Mouse (Mus musculus): ENCODE data around the gene Rnf44. TPM values are rescaled to one million over a fixed set of nuclear protein-coding genes. Genes with fewer than 3 reads are reported as not detected.

Rnf44 gene
- polyA plus RNA-seq, 2 experiments = 25.3 to 26.5 TPM

DNA sequence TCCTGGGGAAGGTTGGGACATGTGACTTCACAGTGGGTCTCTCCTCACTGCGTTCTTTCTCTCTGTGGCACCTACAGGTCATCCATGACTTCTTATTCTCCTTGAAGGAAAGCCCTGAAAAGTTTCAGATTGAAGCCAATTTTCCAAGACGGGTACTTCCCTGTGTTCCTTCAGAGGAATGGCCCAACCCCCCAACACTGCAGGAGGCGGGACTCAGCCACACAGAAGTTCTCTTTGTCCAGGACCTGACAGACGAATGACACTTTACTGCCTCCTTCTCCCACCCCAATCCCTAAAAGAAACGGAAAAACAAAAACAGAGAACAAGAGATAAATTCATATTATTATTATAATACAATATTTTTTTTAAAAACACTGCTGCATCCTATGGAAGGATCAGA is 32.8 kb downstream of the Rnf44 start:
- DNase-seq (ENCODE audit: low read depth in 3 of 3, low spot score in 3 of 3) = no peak
- 78% methylated on average over 5 of the region's 5 CpGs for WGBS (ENCODE audit: insufficient replicate concordance)
- no peaks in the 10 kb centered on the region for H3K9me3 ChIP-seq (ENCODE audit: control insufficient read depth, low read length)
- ATAC-seq (ENCODE audit: insufficient read depth) = no peak
- no peak overlapping the region for H3K4me3 ChIP-seq (ENCODE audit: insufficient read depth in 1 of 2, low read depth in 2 of 2, low read length in 2 of 2)
- TF ChIP-seq EP300 (IDR thresholded peaks at IDR 0.05; ENCODE audit: low read depth) (no peak), CTCF (IDR thresholded peaks at IDR 0.05; ENCODE audit: low read depth) (no peak)
- no peaks in the 10 kb centered on the region for H3K27me3 ChIP-seq (ENCODE audit: control insufficient read depth, insufficient read depth, low read length)
- H3K36me3 ChIP-seq (replicated peaks; ENCODE audit: control insufficient read depth, insufficient read depth, low read depth) = peaks cover 35% of the 10 kb centered on the region
- no peaks in the 10 kb centered on the region for H3K4me1 ChIP-seq (replicated peaks; ENCODE audit: control insufficient read depth in 2 of 2, insufficient read depth in 2 of 2, low read length in 1 of 2)
- H3K9ac ChIP-seq (replicated peaks) = no peak overlapping the region
- no peak overlapping the region for H3K27ac ChIP-seq
- no peak overlapping the region for H3K4me2 ChIP-seq (ENCODE audit: low read depth)

DNA sequence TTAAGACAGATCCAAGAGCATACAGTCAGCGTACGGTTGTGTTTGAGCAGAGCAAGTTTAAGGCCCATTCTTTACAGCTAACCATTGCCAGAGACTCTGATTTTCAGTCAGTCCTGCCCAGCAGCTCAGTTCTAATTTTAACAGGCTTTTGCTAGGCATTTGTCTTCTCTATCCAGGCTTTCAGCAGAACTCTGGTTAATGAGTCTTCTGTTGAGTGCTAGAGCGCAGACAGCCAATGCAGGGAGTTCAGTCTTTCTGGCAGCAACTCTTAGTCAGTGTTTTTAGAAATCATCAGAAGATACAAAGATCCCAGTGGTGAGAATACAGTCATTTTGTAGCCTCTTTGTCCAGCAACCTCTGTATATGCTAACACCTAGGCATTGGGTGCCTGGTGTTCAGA is 43.2 kb downstream of the Rnf44 start:
- no peak for DNase-seq (ENCODE audit: low read depth in 3 of 3, low spot score in 3 of 3)
- no peak for ATAC-seq (ENCODE audit: insufficient read depth)
- no peak overlapping the region for H3K27ac ChIP-seq
- H3K9ac ChIP-seq (replicated peaks) = no peak overlapping the region
- H3K4me2 ChIP-seq (ENCODE audit: low read depth) = no peak overlapping the region
- H3K27me3 ChIP-seq (ENCODE audit: control insufficient read depth, insufficient read depth, low read length) = no peaks in the 10 kb centered on the region
- H3K9me3 ChIP-seq (ENCODE audit: control insufficient read depth, low read length) = no peaks in the 10 kb centered on the region
- TF ChIP-seq CTCF (IDR thresholded peaks at IDR 0.05; ENCODE audit: low read depth) = no peak
- TF ChIP-seq EP300 (IDR thresholded peaks at IDR 0.05; ENCODE audit: low read depth) = no peak
- 89% methylated on average over 3 of the region's 3 CpGs for WGBS (ENCODE audit: insufficient replicate concordance)
- peaks cover 64% of the 10 kb centered on the region for H3K36me3 ChIP-seq (replicated peaks; ENCODE audit: control insufficient read depth, insufficient read depth, low read depth)
- no peaks in the 10 kb centered on the region for H3K4me1 ChIP-seq (replicated peaks; ENCODE audit: control insufficient read depth in 2 of 2, insufficient read depth in 2 of 2, low read length in 1 of 2)
- H3K4me3 ChIP-seq (ENCODE audit: insufficient read depth in 1 of 2, low read depth in 2 of 2, low read length in 2 of 2) = no peak overlapping the region

DNA sequence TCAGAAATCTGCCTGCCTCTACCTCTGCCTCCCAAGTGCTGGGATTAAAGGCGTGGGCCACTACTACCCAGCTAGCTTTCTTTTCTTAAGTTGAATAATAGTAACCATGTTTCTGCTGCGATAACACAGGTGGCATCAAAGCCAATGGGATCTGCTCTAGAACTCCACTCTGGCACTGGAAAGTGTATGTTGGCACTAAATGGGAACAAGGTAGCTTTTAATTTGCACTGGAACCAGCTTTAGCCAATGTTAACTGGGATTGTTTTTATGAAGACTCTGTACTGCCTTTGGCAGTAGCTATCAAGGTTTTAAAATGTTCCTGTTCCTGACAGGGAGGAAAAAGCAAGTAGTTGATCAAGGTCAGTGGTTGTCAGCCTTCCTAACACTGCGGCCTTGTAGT is 58.7 kb downstream of the Rnf44 start:
- no peak overlapping the region for H3K9ac ChIP-seq (replicated peaks)
- ATAC-seq (ENCODE audit: insufficient read depth) (no peak), DNase-seq (ENCODE audit: low read depth in 3 of 3, low spot score in 3 of 3) (no peak)
- H3K4me2 ChIP-seq (ENCODE audit: low read depth) = no peak overlapping the region
- no peak overlapping the region for H3K27ac ChIP-seq
- no peaks in the 10 kb centered on the region for H3K4me1 ChIP-seq (replicated peaks; ENCODE audit: control insufficient read depth in 2 of 2, insufficient read depth in 2 of 2, low read length in 1 of 2)
- H3K36me3 ChIP-seq (replicated peaks; ENCODE audit: control insufficient read depth, insufficient read depth, low read depth) = peaks cover 8% of the 10 kb centered on the region
- TF ChIP-seq CTCF (IDR thresholded peaks at IDR 0.05; ENCODE audit: low read depth) = no peak
- no peak for TF ChIP-seq EP300 (IDR thresholded peaks at IDR 0.05; ENCODE audit: low read depth)
- WGBS (ENCODE audit: insufficient replicate concordance) = 78% methylated on average over 3 of the region's 3 CpGs
- H3K4me3 ChIP-seq (ENCODE audit: insufficient read depth in 1 of 2, low read depth in 2 of 2, low read length in 2 of 2) = no peak overlapping the region
- H3K9me3 ChIP-seq (ENCODE audit: control insufficient read depth, low read length) = no peaks in the 10 kb centered on the region
- no peaks in the 10 kb centered on the region for H3K27me3 ChIP-seq (ENCODE audit: control insufficient read depth, insufficient read depth, low read length)

DNA sequence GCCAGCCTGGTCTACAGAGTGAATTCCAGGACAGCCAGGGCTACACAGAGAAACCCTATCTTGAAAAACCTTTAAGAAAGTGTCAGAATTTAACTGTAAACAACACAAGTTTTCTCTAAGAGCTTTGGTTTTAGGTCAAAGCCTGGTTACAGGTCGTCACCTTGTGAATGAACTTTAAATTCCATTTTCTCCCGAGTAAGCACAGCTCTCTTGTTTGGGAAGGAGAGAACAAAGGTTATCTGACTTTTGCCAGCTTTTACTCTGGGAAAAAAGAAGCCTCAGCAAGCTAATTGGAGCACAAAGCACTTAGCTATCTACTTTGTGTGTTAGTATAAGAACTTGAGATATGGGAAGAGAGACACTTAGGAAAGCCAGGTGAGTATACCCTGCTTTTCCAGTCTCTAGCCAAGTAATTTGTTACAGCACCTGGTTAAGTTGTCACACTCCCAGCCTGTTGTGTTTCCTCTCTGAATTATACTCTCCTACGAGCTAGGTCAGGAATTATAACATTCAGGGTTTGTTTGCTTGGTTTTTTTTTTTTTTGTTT is 60.9 kb downstream of the Rnf44 start:
- no peaks in the 10 kb centered on the region for H3K27me3 ChIP-seq (ENCODE audit: control insufficient read depth, insufficient read depth, low read length)
- ATAC-seq (ENCODE audit: insufficient read depth) (no peak), DNase-seq (ENCODE audit: low read depth in 3 of 3, low spot score in 3 of 3) (no peak)
- no peak overlapping the region for H3K4me2 ChIP-seq (ENCODE audit: low read depth)
- H3K4me3 ChIP-seq (ENCODE audit: insufficient read depth in 1 of 2, low read depth in 2 of 2, low read length in 2 of 2) = no peak overlapping the region
- no peaks in the 10 kb centered on the region; the same call in none of the 2 replicates for H3K36me3 ChIP-seq (replicated peaks; ENCODE audit: control insufficient read depth, insufficient read depth, low read depth)
- no peaks in the 10 kb centered on the region for H3K9me3 ChIP-seq (ENCODE audit: control insufficient read depth, low read length)
- TF ChIP-seq CTCF (IDR thresholded peaks at IDR 0.05; ENCODE audit: low read depth) (no peak), EP300 (IDR thresholded peaks at IDR 0.05; ENCODE audit: low read depth) (no peak)
- no peak overlapping the region for H3K9ac ChIP-seq (replicated peaks)
- no peak overlapping the region for H3K27ac ChIP-seq
- H3K4me1 ChIP-seq (replicated peaks; ENCODE audit: control insufficient read depth in 2 of 2, insufficient read depth in 2 of 2, low read length in 1 of 2) = no peaks in the 10 kb centered on the region
- WGBS (ENCODE audit: insufficient replicate concordance) = 75% methylated on average over 3 of the region's 3 CpGs

Other genes with a start within 250 kb of the Rnf44 start
- gene Thoc3, start 225.1 kb downstream of the Rnf44 start, polyA plus RNA-seq (2012; rRNA removed) = 15.7 and 21.3 TPM in 2 replicates
- 46.6 and 48.4 TPM in 2 replicates for gene Thoc3, start 225.1 kb downstream of the Rnf44 start, polyA plus RNA-seq (2014; fragmentation: Nextera tagmentation; extraction: Ambion mirVana)
- 2.5 and 2.8 TPM in 2 replicates for gene Simc1, start 190.1 kb downstream of the Rnf44 start, polyA plus RNA-seq (2012; rRNA removed)
- gene Simc1, start 190.1 kb downstream of the Rnf44 start, polyA plus RNA-seq (2014; fragmentation: Nextera tagmentation; extraction: Ambion mirVana) = 1.5 and 2.0 TPM in 2 replicates
- 22.2 TPM in 2 replicates for gene 4833439L19Rik, start 128.5 kb downstream of the Rnf44 start, polyA plus RNA-seq (2012; rRNA removed)
- gene 4833439L19Rik, start 128.5 kb downstream of the Rnf44 start, polyA plus RNA-seq (2014; fragmentation: Nextera tagmentation; extraction: Ambion mirVana) = 36.1 and 45.1 TPM in 2 replicates
- 5.6 and 6.8 TPM in 2 replicates for gene Arl10, start 118.9 kb downstream of the Rnf44 start, polyA plus RNA-seq (2012; rRNA removed)
- 4.2 and 4.9 TPM in 2 replicates for gene Arl10, start 118.9 kb downstream of the Rnf44 start, polyA plus RNA-seq (2014; fragmentation: Nextera tagmentation; extraction: Ambion mirVana)
- gene Nop16, start 103.8 kb downstream of the Rnf44 start, polyA plus RNA-seq (2012; rRNA removed) = 16.6 and 26.3 TPM in 2 replicates
- gene Nop16, start 103.8 kb downstream of the Rnf44 start, polyA plus RNA-seq (2014; fragmentation: Nextera tagmentation; extraction: Ambion mirVana) = 20.6 and 25.9 TPM in 2 replicates
- gene Higd2a, start 103.7 kb downstream of the Rnf44 start, polyA plus RNA-seq (2012; rRNA removed) = 55.7 and 57.7 TPM in 2 replicates
- gene Higd2a, start 103.7 kb downstream of the Rnf44 start, polyA plus RNA-seq (2014; fragmentation: Nextera tagmentation; extraction: Ambion mirVana) = 112 and 113 TPM in 2 replicates
- gene Cltb, start 82.6 kb downstream of the Rnf44 start, polyA plus RNA-seq (2012; rRNA removed) = 11.1 and 15.2 TPM in 2 replicates
- 30.6 and 33.3 TPM in 2 replicates for gene Cltb, start 82.6 kb downstream of the Rnf44 start, polyA plus RNA-seq (2014; fragmentation: Nextera tagmentation; extraction: Ambion mirVana)
- gene Faf2, start 72.1 kb downstream of the Rnf44 start, polyA plus RNA-seq (2012; rRNA removed) = 9.5 and 11.0 TPM in 2 replicates
- 31.2 and 36.9 TPM in 2 replicates for gene Faf2, start 72.1 kb downstream of the Rnf44 start, polyA plus RNA-seq (2014; fragmentation: Nextera tagmentation; extraction: Ambion mirVana)
- 6.6 and 7.6 TPM in 2 replicates for gene Cdhr2, start 7.6 kb upstream of the Rnf44 start, polyA plus RNA-seq (2012; rRNA removed)
- gene Cdhr2, start 7.6 kb upstream of the Rnf44 start, polyA plus RNA-seq (2014; fragmentation: Nextera tagmentation; extraction: Ambion mirVana) = 8.6 and 8.9 TPM in 2 replicates
- gene Gprin1, start 56.0 kb upstream of the Rnf44 start, polyA plus RNA-seq (2012; rRNA removed) = 0.01 and 0.05 TPM in 2 replicates
- 0.03 TPM in 1 of 2 replicates, not detected in the other for gene Gprin1, start 56.0 kb upstream of the Rnf44 start, polyA plus RNA-seq (2014; fragmentation: Nextera tagmentation; extraction: Ambion mirVana)
- 0.02 and 0.06 TPM in 2 replicates for gene Sncb, start 72.7 kb upstream of the Rnf44 start, polyA plus RNA-seq (2012; rRNA removed)
- not detected in 2 replicates for gene Sncb, start 72.7 kb upstream of the Rnf44 start, polyA plus RNA-seq (2014; fragmentation: Nextera tagmentation; extraction: Ambion mirVana)
- gene Eif4e1b, start 90.1 kb upstream of the Rnf44 start, polyA plus RNA-seq (2012; rRNA removed) = not detected in 2 replicates
- gene Eif4e1b, start 90.1 kb upstream of the Rnf44 start, polyA plus RNA-seq (2014; fragmentation: Nextera tagmentation; extraction: Ambion mirVana) = not detected in 2 replicates
- 0.28 and 0.47 TPM in 2 replicates for gene Tspan17, start 95.5 kb upstream of the Rnf44 start, polyA plus RNA-seq (2012; rRNA removed)
- gene Tspan17, start 95.5 kb upstream of the Rnf44 start, polyA plus RNA-seq (2014; fragmentation: Nextera tagmentation; extraction: Ambion mirVana) = 0.58 and 0.99 TPM in 2 replicates